Mouse (Mus musculus) liver, adult 2 months (tissue): ENCODE data around the gene Notch2.

ENCODE experiments used
- CTCF ChIP-seq: fragments of 200-500 bp; IDR thresholded peaks from 2 replicates; pipeline ENCODE4 v1.5.1; 2011; ENCODE audit warnings: low read depth, low read length, control low read depth
- POLR2A ChIP-seq: fragments of 200-500 bp; IDR thresholded peaks from 2 replicates; pipeline ENCODE4 v1.6.1; 2011; ENCODE audit warnings: low read length, control low read depth; ENCODE audit not compliant: insufficient read depth; ENCODE audit errors: extremely low read depth

DNA sequence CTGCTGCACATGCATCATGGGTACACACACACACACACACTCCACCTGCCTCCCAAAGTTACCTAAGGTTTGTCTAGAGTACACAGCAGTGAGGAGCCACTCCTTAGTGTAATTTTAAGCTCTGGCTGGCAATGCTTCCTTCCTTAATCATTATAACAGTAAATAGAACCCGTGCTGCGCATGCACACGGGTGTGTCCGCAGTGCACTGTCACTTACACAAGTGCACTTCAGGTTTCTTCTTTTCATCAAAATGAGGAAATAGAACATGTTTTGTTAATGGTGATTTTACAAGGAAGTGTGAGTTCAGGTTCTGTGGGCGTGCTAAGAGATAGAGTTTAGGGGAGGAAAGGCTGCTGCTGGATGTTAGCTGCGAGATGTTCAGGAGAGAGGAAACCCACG is 17.8 kb downstream of the Notch2 start:
- TF ChIP-seq CTCF, result no peak
- no peak for TF ChIP-seq POLR2A
